Mouse (Mus musculus) hindbrain, embryonic 15.5 days (tissue): Measurements from ENCODE around the gene Trp53rka. TPM values are rescaled to one million over a fixed set of nuclear protein-coding genes. Genes with fewer than 3 reads are reported as not detected.

Source experiments
- ATAC-seq: fragments of 200-750 bp; cut with Nextera tagmentation; 2 replicates; pipeline ENCODE4 v1.8.0; 2017; ENCODE audit warnings: low read depth, moderate number of reproducible peaks, moderate TSS enrichment; ENCODE audit not compliant: low FRiP score
- H3K27ac ChIP-seq: fragments of 300-500 bp; sonication (generic); replicated peaks from 2 replicates; pipeline ENCODE4 v1.5.1; 2015; ENCODE audit warnings: mild to moderate bottlenecking, inconsistent platforms
- H3K27me3 ChIP-seq: fragments of 300-500 bp; sonication (generic); 2 replicates; pipeline ENCODE4 v1.6.1; 2015; ENCODE audit warnings: control low read depth, inconsistent platforms
- H3K36me3 ChIP-seq: fragments of 300-500 bp; sonication (generic); 2 replicates; pipeline ENCODE4 v1.6.1; 2015; ENCODE audit warnings: control low read depth, inconsistent platforms
- H3K4me1 ChIP-seq: fragments of 300-500 bp; sonication (generic); replicated peaks from 2 replicates; pipeline ENCODE4 v1.6.1; 2015; ENCODE audit warnings: control low read depth, inconsistent platforms
- H3K4me2 ChIP-seq: fragments of 300-500 bp; sonication (generic); 2 replicates; pipeline ENCODE4 v1.6.1; 2015; ENCODE audit warnings: moderate library complexity, mild to moderate bottlenecking, inconsistent platforms
- H3K4me3 ChIP-seq: fragments of 300-500 bp; sonication (generic); 2 replicates; pipeline ENCODE4 v1.5.1; 2015; ENCODE audit warnings: mild to moderate bottlenecking, inconsistent platforms
- H3K9ac ChIP-seq: fragments of 300-500 bp; sonication (generic); 2 replicates; pipeline ENCODE4 v1.6.1; 2015; ENCODE audit warnings: inconsistent platforms
- H3K9me3 ChIP-seq: fragments of 300-500 bp; sonication (generic); 2 replicates; pipeline ENCODE4 v1.6.1; 2016; ENCODE audit warnings: control low read depth, inconsistent platforms
- WGBS: fragments of 180-500 bp; shearing (Covaris S2); methylation state at CpG from one replicate; pipeline ENCODE4 v1.1.7; 2015; 5-methylcytosine and 5-hydroxymethylcytosine counted together
- polyA plus RNA-seq: library from polyadenylated mRNA; unstranded; fragments of >200 nt; fragmentation: Nextera tagmentation; extraction: Ambion mirVana; gene quantifications from 2 replicates; pipeline ENCODE4 v1.2.1, GENCODE M21; 2015

Gene Trp53rka
- polyA plus RNA-seq, 1 experiment from 2014 or later = 45.7 TPM

DNA sequence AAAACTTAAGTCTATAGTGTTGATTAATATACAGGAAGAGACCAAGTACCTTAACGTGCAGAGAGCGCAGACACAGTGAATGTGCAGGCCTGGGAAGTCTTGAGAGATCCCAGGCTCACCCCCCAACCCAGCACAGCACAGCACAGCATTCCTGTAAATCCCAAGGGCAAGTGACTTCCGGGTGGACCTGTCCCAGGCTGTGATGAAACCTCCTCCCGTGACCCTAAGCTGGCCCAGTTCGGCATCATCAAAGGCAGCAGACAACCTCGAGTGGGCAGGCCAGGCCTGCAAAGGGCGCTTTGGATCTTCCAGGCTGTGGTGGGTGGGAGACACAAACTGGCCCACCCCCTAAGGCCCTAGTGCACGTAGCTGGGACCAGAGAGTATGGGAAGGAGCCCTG, 11.1 kb downstream of the Trp53rka start:
- ATAC-seq = no peak
- H3K27ac ChIP-seq = no peak overlapping the region
- peaks cover 11% of the 10 kb centered on the region for H3K4me1 ChIP-seq
- H3K4me3 ChIP-seq = no peak overlapping the region
- no peaks in the 10 kb centered on the region for H3K9me3 ChIP-seq
- 62% methylated on average over 8 of the region's 8 CpGs for WGBS
- no peaks in the 10 kb centered on the region for H3K36me3 ChIP-seq
- H3K4me2 ChIP-seq = no peak overlapping the region
- H3K27me3 ChIP-seq = no peaks in the 10 kb centered on the region
- no peak overlapping the region for H3K9ac ChIP-seq

GRCm38 (mm10) chr2:165475850-165476249, 17.3 kb downstream of the Trp53rka start:
- Histone ChIP-seq H3K27me3 (peaks cover 16% of the 10 kb centered on the region; the same call in 1 of the 2 replicates), H3K4me3 (no peak overlapping the region), H3K9me3 (no peaks in the 10 kb centered on the region), H3K9ac (no peak overlapping the region), H3K36me3 (no peaks in the 10 kb centered on the region), H3K27ac (no peak overlapping the region), H3K4me1 (peaks cover 6% of the 10 kb centered on the region), H3K4me2 (no peak overlapping the region)
- ATAC-seq = no peak
- WGBS = 48% methylated on average over 5 of the region's 5 CpGs

DNA sequence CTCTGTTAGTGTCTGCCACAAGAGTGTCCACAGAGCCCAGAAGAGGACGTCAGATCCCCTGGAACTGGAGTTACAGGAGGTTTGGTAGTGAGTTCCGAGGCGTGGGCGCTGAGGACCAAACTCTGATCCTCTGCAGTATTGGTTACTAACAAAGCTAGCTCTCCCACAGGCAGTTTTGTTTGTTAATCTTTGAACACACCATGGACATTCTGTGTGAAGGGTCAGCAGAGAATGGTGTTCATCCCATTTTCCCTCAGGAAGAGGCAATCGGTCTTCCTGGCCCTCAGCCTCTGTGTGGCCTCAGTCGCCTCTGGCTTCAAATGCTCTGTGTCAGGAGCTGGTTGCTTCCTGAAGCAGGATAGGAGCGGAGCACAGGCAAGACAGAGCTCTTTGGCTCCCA, 17.7 kb downstream of the Trp53rka start:
- whole genome bisulfite sequencing = 71% methylated on average over 7 of the region's 7 CpGs
- Histone ChIP-seq H3K9ac (no peak overlapping the region), H3K27ac (no peak overlapping the region), H3K27me3 (peaks cover 16% of the 10 kb centered on the region; the same call in 1 of the 2 replicates), H3K9me3 (no peaks in the 10 kb centered on the region), H3K4me1 (peaks cover 6% of the 10 kb centered on the region), H3K36me3 (no peaks in the 10 kb centered on the region), H3K4me2 (no peak overlapping the region), H3K4me3 (no peak overlapping the region)
- ATAC-seq = no peak

GRCm38 (mm10) chr2:165473003-165473402, 20.1 kb downstream of the Trp53rka start, which contains the start of gene Slc13a3:
Gene Slc13a3 (minus strand): TSS chr2:165473230.
- Histone ChIP-seq H3K4me3 (peak within 1 kb of the TSS; percentile 20), H3K27me3 (peaks cover 16% of the 10 kb centered on the region; the same call in 1 of the 2 replicates), H3K4me2 (peak within 1 kb of the TSS; percentile 58), H3K9ac (no peak within 1 kb of the TSS), H3K9me3 (no peaks in the 10 kb centered on the region), H3K4me1 (peaks cover 6% of the 10 kb centered on the region), H3K36me3 (no peaks in the 10 kb centered on the region), H3K27ac (no peak within 1 kb of the TSS)
- 3% methylated on average over 35 of the region's 35 CpGs for WGBS
- ATAC-seq = no peak

DNA sequence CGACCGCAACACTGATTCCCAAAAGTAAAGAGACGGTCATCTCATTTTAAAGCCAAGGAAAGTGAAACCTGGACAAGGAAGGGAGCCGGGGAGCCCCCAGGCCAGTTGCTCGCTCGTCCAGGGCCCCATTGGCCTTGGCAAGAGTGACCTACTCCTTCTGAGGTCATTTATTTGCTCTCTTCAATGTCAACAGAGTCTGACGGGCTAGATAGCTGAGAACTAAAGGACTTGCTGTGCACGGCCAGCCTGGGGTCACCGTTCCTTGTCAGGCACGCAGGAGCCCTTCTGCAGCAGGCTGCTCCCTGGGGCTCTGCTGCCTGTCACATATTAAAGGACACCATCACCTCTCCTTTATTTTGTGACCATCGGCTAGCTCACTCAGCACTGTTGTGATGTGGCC, 21.2 kb downstream of the Trp53rka start:
- 67% methylated on average over 11 of the region's 11 CpGs for WGBS
- Histone ChIP-seq H3K9ac (no peak overlapping the region), H3K27ac (no peak overlapping the region), H3K4me3 (no peak overlapping the region), H3K36me3 (no peaks in the 10 kb centered on the region), H3K4me1 (peaks cover 6% of the 10 kb centered on the region), H3K4me2 (no peak overlapping the region), H3K9me3 (no peaks in the 10 kb centered on the region), H3K27me3 (peaks cover 16% of the 10 kb centered on the region; the same call in 1 of the 2 replicates)
- ATAC-seq = no peak

GRCm38 (mm10) chr2:165470167-165470566, 23.0 kb downstream of the Trp53rka start:
- H3K9ac ChIP-seq = no peak overlapping the region
- H3K4me1 ChIP-seq = peaks cover 6% of the 10 kb centered on the region
- H3K9me3 ChIP-seq = no peaks in the 10 kb centered on the region
- 45% methylated on average over 5 of the region's 5 CpGs for WGBS
- no peak overlapping the region for H3K4me2 ChIP-seq
- no peaks in the 10 kb centered on the region for H3K36me3 ChIP-seq
- H3K4me3 ChIP-seq = no peak overlapping the region
- ATAC-seq = no peak
- peaks cover 16% of the 10 kb centered on the region; the same call in 1 of the 2 replicates for H3K27me3 ChIP-seq
- no peak overlapping the region for H3K27ac ChIP-seq

GRCm38 (mm10) chr2:165467824-165468452, 25.2 kb downstream of the Trp53rka start:
- WGBS = 36% methylated on average over 15 of the region's 15 CpGs
- ATAC-seq = no peak

DNA sequence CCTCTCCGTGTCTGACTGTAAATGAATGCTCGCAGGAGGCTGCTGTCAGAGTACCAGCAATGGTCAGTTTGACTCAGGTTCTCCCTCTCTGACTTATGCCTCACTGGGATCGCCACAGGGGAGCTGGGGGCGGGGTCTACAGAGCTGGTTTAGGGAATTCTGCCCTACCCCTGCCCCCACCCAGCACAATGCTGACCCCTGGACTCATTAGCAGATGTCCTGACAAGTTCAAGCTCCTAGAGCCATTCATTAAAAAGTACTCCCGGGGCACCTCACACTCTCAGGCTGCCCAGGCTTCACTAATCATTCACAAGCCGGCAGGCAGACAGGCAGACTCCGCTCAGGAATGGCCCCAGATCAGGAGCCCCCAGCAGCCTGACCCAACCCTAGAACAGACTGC, 33.5 kb downstream of the Trp53rka start:
- no peak for ATAC-seq
- Histone ChIP-seq H3K4me1 (no peaks in the 10 kb centered on the region), H3K36me3 (no peaks in the 10 kb centered on the region), H3K27ac (no peak overlapping the region), H3K9me3 (no peaks in the 10 kb centered on the region), H3K9ac (no peak overlapping the region), H3K27me3 (no peaks in the 10 kb centered on the region), H3K4me2 (no peak overlapping the region), H3K4me3 (no peak overlapping the region)
- WGBS = 25% methylated on average over 7 of the region's 7 CpGs

More at GRCm38 (mm10) chr2:165467824-165468452, 25.2 kb downstream of the Trp53rka start:
- Histone ChIP-seq H3K4me1 (peaks cover 2% of the 10 kb centered on the region), H3K4me3 (no peak overlapping the region), H3K27ac (no peak overlapping the region), H3K4me2 (no peak overlapping the region), H3K9me3 (no peaks in the 10 kb centered on the region), H3K9ac (no peak overlapping the region), H3K27me3 (peaks cover 5% of the 10 kb centered on the region; the same call in 1 of the 2 replicates), H3K36me3 (no peaks in the 10 kb centered on the region)

GRCm38 (mm10) chr2:165458189-165458588, 34.9 kb downstream of the Trp53rka start:
- no peak for ATAC-seq
- no peaks in the 10 kb centered on the region for H3K36me3 ChIP-seq
- 70% methylated on average over 5 of the region's 5 CpGs for whole genome bisulfite sequencing
- H3K4me1 ChIP-seq = no peaks in the 10 kb centered on the region
- H3K9ac ChIP-seq = no peak overlapping the region
- H3K9me3 ChIP-seq = no peaks in the 10 kb centered on the region
- H3K27ac ChIP-seq = no peak overlapping the region
- H3K4me2 ChIP-seq = no peak overlapping the region
- H3K4me3 ChIP-seq = no peak overlapping the region
- no peaks in the 10 kb centered on the region for H3K27me3 ChIP-seq

- ATAC-seq = no peak
- Histone ChIP-seq H3K9ac (no peak overlapping the region), H3K4me2 (no peak overlapping the region), H3K9me3 (no peaks in the 10 kb centered on the region), H3K4me1 (no peaks in the 10 kb centered on the region), H3K27me3 (no peaks in the 10 kb centered on the region), H3K36me3 (no peaks in the 10 kb centered on the region), H3K4me3 (no peak overlapping the region), H3K27ac (no peak overlapping the region)
- 58% methylated on average over 2 of the region's 2 CpGs for WGBS
These were observed 36.4 kb downstream of the Trp53rka start for GRCm38 (mm10) chr2:165456710-165457109.

DNA sequence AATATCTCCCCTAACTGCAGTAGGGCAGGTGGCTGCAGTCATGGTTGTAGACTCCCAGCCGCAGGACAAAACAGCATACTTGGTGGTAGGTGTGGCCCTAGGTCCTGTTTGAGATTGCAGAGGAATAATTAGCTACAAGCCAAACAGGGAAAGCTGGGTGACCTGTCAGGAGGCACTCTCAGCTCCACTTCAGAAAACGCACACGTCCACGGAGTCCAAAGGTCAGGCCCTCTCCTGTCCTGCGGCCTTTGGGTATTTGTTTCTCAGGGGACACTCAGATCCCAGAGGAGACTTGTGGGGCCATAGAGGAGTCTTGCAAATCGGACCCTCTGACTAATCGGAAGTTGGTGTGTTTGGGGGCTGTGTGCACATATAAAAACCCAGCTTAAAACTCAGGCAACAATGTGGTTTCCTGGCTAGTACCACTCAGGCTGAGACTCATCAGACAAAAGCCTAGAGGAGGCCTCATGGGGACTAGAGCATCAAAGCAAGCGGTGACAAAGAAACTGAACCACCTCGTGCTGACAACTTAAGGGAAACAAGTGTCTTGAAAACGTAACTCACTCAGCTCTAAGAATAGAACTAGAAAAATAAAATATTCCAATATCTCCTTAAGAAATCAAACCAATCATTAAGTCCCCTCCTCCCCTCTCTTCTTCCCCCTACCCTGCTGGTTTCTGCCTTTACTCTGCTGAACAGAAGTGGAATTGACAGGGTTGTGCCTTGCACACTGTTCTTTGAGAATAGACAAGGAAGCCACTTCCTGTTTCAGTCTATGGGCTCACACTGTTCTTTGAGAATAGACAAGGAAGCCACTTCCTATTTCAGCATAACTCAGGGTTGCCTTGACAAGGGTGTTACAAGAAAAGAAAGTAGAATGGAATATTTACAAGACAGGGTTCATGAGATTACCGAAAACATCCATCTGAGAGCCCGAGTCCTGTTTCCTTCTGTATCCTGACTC, 40.1 kb downstream of the Trp53rka start:
- no peak overlapping the region for H3K27ac ChIP-seq
- 80% methylated on average over 12 of the region's 12 CpGs for WGBS
- ATAC-seq = no peak

GRCm38 (mm10) chr2:165448475-165448874, 44.6 kb downstream of the Trp53rka start:
- no peak overlapping the region for H3K4me3 ChIP-seq
- no peak overlapping the region for H3K27ac ChIP-seq
- no peaks in the 10 kb centered on the region for H3K4me1 ChIP-seq
- no peak for ATAC-seq
- H3K9me3 ChIP-seq = no peaks in the 10 kb centered on the region
- H3K4me2 ChIP-seq = no peak overlapping the region
- 88% methylated on average over 9 of the region's 9 CpGs for WGBS
- no peaks in the 10 kb centered on the region for H3K36me3 ChIP-seq
- no peak overlapping the region for H3K9ac ChIP-seq
- no peaks in the 10 kb centered on the region for H3K27me3 ChIP-seq

More for the DNA sequence above, 40.1 kb downstream of the Trp53rka start:
- H3K36me3 ChIP-seq = no peaks in the 10 kb centered on the region
- H3K4me1 ChIP-seq = no peaks in the 10 kb centered on the region
- H3K27me3 ChIP-seq = no peaks in the 10 kb centered on the region
- no peaks in the 10 kb centered on the region for H3K9me3 ChIP-seq
- H3K9ac ChIP-seq = no peak overlapping the region
- H3K4me3 ChIP-seq = no peak overlapping the region
- no peak overlapping the region for H3K4me2 ChIP-seq
